Mouse (Mus musculus): ENCODE measurements around the gene Fcho2.

DNA sequence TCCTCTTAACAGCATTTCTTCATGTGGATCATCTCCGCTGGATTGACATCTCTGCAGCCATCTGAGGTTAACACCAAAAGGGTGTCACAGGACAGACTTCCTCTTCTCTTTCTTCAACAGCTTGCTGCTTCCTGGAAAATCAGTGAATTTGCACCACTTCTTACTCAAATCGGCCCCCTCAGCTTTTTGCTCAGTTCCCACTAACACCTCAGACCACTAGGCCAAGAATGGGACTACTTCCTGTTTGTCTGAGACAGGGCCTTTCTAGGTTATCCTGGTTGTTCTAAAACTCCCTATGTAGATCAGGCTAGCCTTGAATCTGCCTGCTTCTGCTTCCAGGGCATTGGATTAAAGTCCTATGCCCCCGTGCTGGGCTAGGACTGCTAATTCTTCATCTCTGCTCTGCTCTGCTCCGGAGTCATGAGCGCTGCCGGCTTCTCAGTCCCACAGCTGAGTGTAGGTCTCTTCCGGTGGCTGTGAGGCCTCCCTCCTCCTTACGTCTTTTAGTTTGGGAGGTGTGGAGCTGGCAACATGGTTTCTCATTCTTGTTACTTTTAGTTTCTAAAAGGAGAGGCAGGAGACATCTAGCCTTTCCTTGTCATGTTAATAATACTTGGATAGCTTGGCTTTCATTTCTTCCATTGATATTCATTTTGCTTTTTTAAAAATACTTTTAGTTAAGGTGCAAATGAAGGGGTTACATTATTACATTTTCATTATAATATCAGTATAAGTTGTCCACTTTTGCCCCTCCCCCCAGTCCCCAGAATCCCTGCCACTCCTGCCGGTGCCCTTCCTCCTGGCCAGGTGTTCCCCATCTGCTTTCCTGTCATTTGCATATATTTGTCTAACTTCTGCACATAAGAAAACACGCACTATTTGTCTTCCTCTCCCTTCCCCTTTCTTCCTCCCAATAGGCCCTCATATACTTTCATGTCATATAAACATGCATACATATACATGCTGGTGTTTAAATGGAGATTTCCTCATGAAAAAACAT, 17.5 kb upstream of the Fcho2 start:
- TF ChIP-seq CTCF (IDR thresholded peaks at IDR 0.05; ENCODE audit: low read depth, low read length) (no peak), POLR2A (IDR thresholded peaks at IDR 0.05; ENCODE audit: insufficient read depth, low read length) (no peak), EP300 (IDR thresholded peaks at IDR 0.05; ENCODE audit: insufficient read depth, low read depth, low read length) (no peak)

All from ES-Bruce4 (cell line).